Mouse (Mus musculus): ENCODE measurements at regions not wholly inside any gene's neighbourhood (a gene's known extent, or its start where the extent isn't known, plus 50 kb on each side); places are given as distances from the start of the nearest gene placed in this dataset.
"Not testable (repeated sequence)": the region's sequence is repeated elsewhere in the genome, so short reads cannot be mapped to it uniquely, and the experiment has no call there.

GRCm38 (mm10) chr12:112301929-112302328, 155.9 kb downstream of the Kif26a start:
- H3K27me3 ChIP-seq (ENCODE audit: control insufficient read depth, insufficient read depth, low read length): peaks cover 22% of the 10 kb centered on the region
- DNase-seq (ENCODE audit: low spot score) (no peak), ATAC-seq (ENCODE audit: low FRiP score) (peak; percentile 50; the same call in 1 of the 2 replicates)
- 12% methylated on average over 8 of the region's 8 CpGs for WGBS
- H3K4me2 ChIP-seq (replicated peaks; ENCODE audit: low read depth, low read length): no peak overlapping the region; the same call in 1 of the 2 replicates
- H3K4me1 ChIP-seq (replicated peaks; ENCODE audit: control insufficient read depth, insufficient read depth, low read length): peaks cover 20% of the 10 kb centered on the region
- no peak overlapping the region for H3K27ac ChIP-seq (ENCODE audit: low read depth, low read length)
- H3K9me3 ChIP-seq (ENCODE audit: control insufficient read depth, low read length): no peaks in the 10 kb centered on the region
- no peak overlapping the region for H3K4me3 ChIP-seq (ENCODE audit: low read depth, low read length)
- no peak overlapping the region for H3K9ac ChIP-seq (ENCODE audit: low read depth, low read length)
- H3K36me3 ChIP-seq (ENCODE audit: control insufficient read depth, insufficient read depth, low read length): no peaks in the 10 kb centered on the region

GRCm38 (mm10) chr12:112306208-112306607, 160.2 kb downstream of the Kif26a start:
- Histone ChIP-seq H3K27ac (ENCODE audit: low read depth, low read length) (no peak overlapping the region), H3K27me3 (ENCODE audit: control insufficient read depth, insufficient read depth, low read length) (peaks cover 6% of the 10 kb centered on the region), H3K4me2 (replicated peaks; ENCODE audit: low read depth, low read length) (no peak overlapping the region), H3K4me1 (replicated peaks; ENCODE audit: control insufficient read depth, insufficient read depth, low read length) (peaks cover 17% of the 10 kb centered on the region; the same call in 1 of the 2 replicates), H3K4me3 (ENCODE audit: low read depth, low read length) (no peak overlapping the region), H3K9ac (ENCODE audit: low read depth, low read length) (no peak overlapping the region), H3K36me3 (ENCODE audit: control insufficient read depth, insufficient read depth, low read length) (no peaks in the 10 kb centered on the region), H3K9me3 (ENCODE audit: control insufficient read depth, low read length) (no peaks in the 10 kb centered on the region)
- 72% methylated on average over 7 of the region's 7 CpGs for WGBS
- DNase-seq (ENCODE audit: low spot score) (no peak), ATAC-seq (ENCODE audit: low FRiP score) (no peak)

- no peak overlapping the region for H3K4me3 ChIP-seq (ENCODE audit: low read depth, low read length)
- H3K36me3 ChIP-seq (ENCODE audit: control insufficient read depth, insufficient read depth, low read length): no peaks in the 10 kb centered on the region
- peaks cover under 1% of the 10 kb centered on the region; the same call in 1 of the 2 replicates for H3K27me3 ChIP-seq (ENCODE audit: control insufficient read depth, insufficient read depth, low read length)
- H3K27ac ChIP-seq (ENCODE audit: low read depth, low read length): no peak overlapping the region
- H3K9me3 ChIP-seq (ENCODE audit: control insufficient read depth, low read length): no peaks in the 10 kb centered on the region
- no peak overlapping the region for H3K9ac ChIP-seq (ENCODE audit: low read depth, low read length)
- 0 out of 2 replicates have a peak, but pooled peaks cover 5% of the 10 kb centered on the region for H3K4me1 ChIP-seq (replicated peaks; ENCODE audit: control insufficient read depth, insufficient read depth, low read length)
- H3K4me2 ChIP-seq (replicated peaks; ENCODE audit: low read depth, low read length): no peak overlapping the region
- ATAC-seq (ENCODE audit: low FRiP score) (no peak), DNase-seq (ENCODE audit: low spot score) (no peak)
Observed at GRCm38 (mm10) chr12:112308016-112308415, 162.0 kb downstream of the Kif26a start.

- H3K27ac ChIP-seq (ENCODE audit: low read depth, low read length); H3K4me3 ChIP-seq (ENCODE audit: low read depth, low read length); H3K36me3 ChIP-seq (ENCODE audit: control insufficient read depth, insufficient read depth, low read length); H3K9ac ChIP-seq (ENCODE audit: low read depth, low read length); ATAC-seq (ENCODE audit: low FRiP score); H3K4me2 ChIP-seq (replicated peaks; ENCODE audit: low read depth, low read length); H3K4me1 ChIP-seq (replicated peaks; ENCODE audit: control insufficient read depth, insufficient read depth, low read length); DNase-seq (ENCODE audit: low spot score); H3K9me3 ChIP-seq (ENCODE audit: control insufficient read depth, low read length); H3K27me3 ChIP-seq (ENCODE audit: control insufficient read depth, insufficient read depth, low read length): not testable (repeated sequence)
- 92% methylated on average over 13 of the region's 13 CpGs for WGBS
Observed at GRCm38 (mm10) chr12:112309096-112309495, 163.1 kb downstream of the Kif26a start.

DNA sequence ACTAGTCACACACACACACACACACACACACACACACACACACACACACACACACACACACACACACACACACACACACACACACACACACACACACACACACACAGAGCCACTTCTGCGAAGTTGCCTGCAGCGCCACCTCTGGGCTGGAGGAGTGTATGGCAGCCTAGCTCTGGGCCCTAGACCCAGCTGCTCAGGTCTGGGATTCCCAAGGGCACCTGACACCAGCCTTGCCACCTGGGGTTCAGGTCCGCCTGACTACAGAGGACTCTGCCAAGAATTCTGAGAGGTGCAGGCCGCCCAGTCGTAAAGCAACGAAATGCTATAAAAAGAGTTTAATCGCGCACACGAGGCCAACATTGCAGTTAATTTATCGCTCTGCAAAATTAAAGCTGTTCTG, 163.8 kb downstream of the Kif26a start:
- H3K9me3 ChIP-seq (ENCODE audit: control insufficient read depth, low read length): no peaks in the 10 kb centered on the region
- DNase-seq (ENCODE audit: low spot score) (peak; percentile 49), ATAC-seq (ENCODE audit: low FRiP score) (no peak)
- no peak overlapping the region for H3K4me2 ChIP-seq (replicated peaks; ENCODE audit: low read depth, low read length)
- no peaks in the 10 kb centered on the region for H3K27me3 ChIP-seq (ENCODE audit: control insufficient read depth, insufficient read depth, low read length)
- 0 out of 2 replicates have a peak, but pooled peaks cover 5% of the 10 kb centered on the region for H3K4me1 ChIP-seq (replicated peaks; ENCODE audit: control insufficient read depth, insufficient read depth, low read length)
- no peak overlapping the region for H3K9ac ChIP-seq (ENCODE audit: low read depth, low read length)
- WGBS: 88% methylated on average over 8 of the region's 10 CpGs
- no peaks in the 10 kb centered on the region for H3K36me3 ChIP-seq (ENCODE audit: control insufficient read depth, insufficient read depth, low read length)
- H3K27ac ChIP-seq (ENCODE audit: low read depth, low read length): no peak overlapping the region
- H3K4me3 ChIP-seq (ENCODE audit: low read depth, low read length): no peak overlapping the region

DNA sequence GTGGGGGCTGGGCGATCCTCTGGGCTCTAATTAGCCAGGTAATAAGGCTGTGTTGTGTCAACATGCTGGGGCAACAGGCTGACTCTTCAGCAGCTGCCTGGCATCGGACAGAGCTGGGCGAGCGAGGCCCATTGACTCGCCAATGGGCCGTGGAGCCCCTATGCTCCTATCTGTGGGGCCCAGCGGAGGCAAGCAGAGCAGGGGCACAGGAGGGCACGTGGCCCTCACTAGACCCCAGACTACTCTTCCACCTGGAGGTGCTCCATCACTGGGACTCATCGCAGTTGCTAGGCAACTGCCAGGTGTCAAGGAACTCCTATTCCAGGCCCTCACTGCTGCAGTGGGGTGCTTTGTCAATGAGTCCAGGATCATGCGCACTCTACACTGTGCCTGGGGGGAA, 164.7 kb downstream of the Kif26a start:
- H3K9ac ChIP-seq (ENCODE audit: low read depth, low read length): no peak overlapping the region
- H3K4me1 ChIP-seq (replicated peaks; ENCODE audit: control insufficient read depth, insufficient read depth, low read length): 0 out of 2 replicates have a peak, but pooled peaks cover 5% of the 10 kb centered on the region
- DNase-seq (ENCODE audit: low spot score): no peak
- H3K27me3 ChIP-seq (ENCODE audit: control insufficient read depth, insufficient read depth, low read length): no peaks in the 10 kb centered on the region
- H3K27ac ChIP-seq (ENCODE audit: low read depth, low read length): no peak overlapping the region
- no peak overlapping the region for H3K4me2 ChIP-seq (replicated peaks; ENCODE audit: low read depth, low read length)
- no peak overlapping the region for H3K4me3 ChIP-seq (ENCODE audit: low read depth, low read length)
- ATAC-seq (ENCODE audit: low FRiP score): peak; percentile 56; the same call in 1 of the 2 replicates
- H3K9me3 ChIP-seq (ENCODE audit: control insufficient read depth, low read length): no peaks in the 10 kb centered on the region
- no peaks in the 10 kb centered on the region for H3K36me3 ChIP-seq (ENCODE audit: control insufficient read depth, insufficient read depth, low read length)
- 79% methylated on average over 10 of the region's 10 CpGs for WGBS

- 92% methylated on average over 5 of the region's 5 CpGs for WGBS
Observed at GRCm38 (mm10) chr12:112314781-112315180, 168.8 kb downstream of the Kif26a start.

GRCm38 (mm10) chr12:112317191-112317590, 171.2 kb downstream of the Kif26a start:
- no peaks in the 10 kb centered on the region for H3K27me3 ChIP-seq (ENCODE audit: control insufficient read depth, insufficient read depth, low read length)
- no peak overlapping the region for H3K4me2 ChIP-seq (replicated peaks; ENCODE audit: low read depth, low read length)
- H3K27ac ChIP-seq (ENCODE audit: low read depth, low read length): no peak overlapping the region
- no peak overlapping the region for H3K9ac ChIP-seq (ENCODE audit: low read depth, low read length)
- H3K4me3 ChIP-seq (ENCODE audit: low read depth, low read length): no peak overlapping the region
- ATAC-seq (ENCODE audit: low FRiP score) (no peak), DNase-seq (ENCODE audit: low spot score) (no peak)
- no peaks in the 10 kb centered on the region for H3K4me1 ChIP-seq (replicated peaks; ENCODE audit: control insufficient read depth, insufficient read depth, low read length)
- H3K36me3 ChIP-seq (ENCODE audit: control insufficient read depth, insufficient read depth, low read length): no peaks in the 10 kb centered on the region
- no peaks in the 10 kb centered on the region for H3K9me3 ChIP-seq (ENCODE audit: control insufficient read depth, low read length)
- 91% methylated on average over 9 of the region's 9 CpGs for WGBS

More at GRCm38 (mm10) chr12:112314781-112315180, 168.8 kb downstream of the Kif26a start:
- H3K9me3 ChIP-seq (ENCODE audit: control insufficient read depth, low read length): no peaks in the 10 kb centered on the region
- H3K4me1 ChIP-seq (replicated peaks; ENCODE audit: control insufficient read depth, insufficient read depth, low read length): 0 out of 2 replicates have a peak, but pooled peaks cover 5% of the 10 kb centered on the region
- no peak for ATAC-seq (ENCODE audit: low FRiP score)
- no peak overlapping the region for H3K4me2 ChIP-seq (replicated peaks; ENCODE audit: low read depth, low read length)
- no peak overlapping the region for H3K4me3 ChIP-seq (ENCODE audit: low read depth, low read length)
- H3K27ac ChIP-seq (ENCODE audit: low read depth, low read length): no peak overlapping the region
- H3K36me3 ChIP-seq (ENCODE audit: control insufficient read depth, insufficient read depth, low read length): no peaks in the 10 kb centered on the region
- no peaks in the 10 kb centered on the region for H3K27me3 ChIP-seq (ENCODE audit: control insufficient read depth, insufficient read depth, low read length)
- no peak overlapping the region for H3K9ac ChIP-seq (ENCODE audit: low read depth, low read length)
- DNase-seq (ENCODE audit: low spot score): no peak

DNA sequence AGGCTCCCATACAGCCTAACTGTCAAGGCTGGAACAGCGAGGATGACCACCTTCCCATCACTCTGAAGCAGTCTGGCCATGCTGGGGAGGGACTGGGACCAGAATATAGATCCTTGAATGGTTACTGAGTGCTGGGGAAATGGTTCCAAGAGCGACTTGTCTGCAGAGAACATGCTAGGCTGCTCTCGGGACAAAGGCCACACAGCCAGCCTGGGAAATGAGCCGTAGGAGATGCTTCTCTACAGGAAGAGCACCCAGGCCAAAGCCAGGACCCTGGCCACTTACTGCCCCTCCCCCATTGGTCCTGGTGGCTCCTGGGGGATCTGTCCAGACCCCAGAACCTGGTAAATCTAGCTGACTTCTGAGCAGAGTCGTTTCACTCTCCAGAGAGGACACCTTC, 170.8 kb upstream of the A530016L24Rik start:
- ATAC-seq (ENCODE audit: low FRiP score) (no peak), DNase-seq (ENCODE audit: low spot score) (no peak)
- Histone ChIP-seq H3K4me2 (replicated peaks; ENCODE audit: low read depth, low read length) (no peak overlapping the region), H3K4me1 (replicated peaks; ENCODE audit: control insufficient read depth, insufficient read depth, low read length) (no peaks in the 10 kb centered on the region), H3K36me3 (ENCODE audit: control insufficient read depth, insufficient read depth, low read length) (no peaks in the 10 kb centered on the region), H3K9ac (ENCODE audit: low read depth, low read length) (no peak overlapping the region), H3K4me3 (ENCODE audit: low read depth, low read length) (no peak overlapping the region), H3K9me3 (ENCODE audit: control insufficient read depth, low read length) (no peaks in the 10 kb centered on the region), H3K27me3 (ENCODE audit: control insufficient read depth, insufficient read depth, low read length) (no peaks in the 10 kb centered on the region), H3K27ac (ENCODE audit: low read depth, low read length) (no peak overlapping the region)
- WGBS: 65% methylated on average over 5 of the region's 5 CpGs

Measured in hindbrain, embryonic 11.5 days (tissue).